Mouse (Mus musculus) limb, embryonic 11.5 days (tissue): ENCODE results near the gene Esyt2. TPM values are rescaled to one million over a fixed set of nuclear protein-coding genes. Genes with fewer than 3 reads are reported as not detected.

Experiments used
- ATAC-seq: fragments of 200-750 bp; cut with Nextera tagmentation; 2 replicates; pipeline ENCODE4 v1.8.0; 2017; ENCODE audit warnings: low read depth; ENCODE audit not compliant: insufficient number of reproducible peaks, low FRiP score, low TSS enrichment
- DNase-seq: peaks from one replicate; pipeline ENCODE4 v3.0.0-alpha.2; 2015; ENCODE audit warnings: low spot score
- H3K27ac ChIP-seq: fragments of 300-500 bp; sonication (generic); replicated peaks from 2 replicates; pipeline ENCODE4 v1.5.1; 2014; ENCODE audit warnings: low read depth, mild to moderate bottlenecking, low read length
- H3K27me3 ChIP-seq: fragments of 300-500 bp; sonication (generic); 2 replicates; pipeline ENCODE4 v1.6.1; 2014; ENCODE audit warnings: mild to moderate bottlenecking, low read length, mixed read lengths; ENCODE audit not compliant: control insufficient read depth, insufficient read depth
- H3K36me3 ChIP-seq: fragments of 300-500 bp; sonication (generic); 2 replicates; pipeline ENCODE4 v1.6.1; 2014; ENCODE audit warnings: mild to moderate bottlenecking, low read length, moderate library complexity, mixed read lengths; ENCODE audit not compliant: control insufficient read depth, insufficient read depth
- H3K4me1 ChIP-seq: fragments of 300-500 bp; sonication (generic); 2 replicates; pipeline ENCODE4 v1.6.1; 2014; ENCODE audit warnings: low read length, mixed read lengths; ENCODE audit not compliant: control insufficient read depth, insufficient read depth
- H3K4me2 ChIP-seq: fragments of 300-500 bp; sonication (generic); 2 replicates; pipeline ENCODE4 v1.6.1; 2014; ENCODE audit warnings: low read depth, mild to moderate bottlenecking, moderate library complexity; ENCODE audit not compliant: severe bottlenecking
- H3K4me3 ChIP-seq: fragments of 300-500 bp; sonication (generic); 2 replicates; pipeline ENCODE4 v1.5.1; 2014; ENCODE audit warnings: low read depth, low read length
- H3K9ac ChIP-seq: fragments of 300-500 bp; sonication (generic); 2 replicates; pipeline ENCODE4 v1.6.1; 2014; ENCODE audit warnings: mild to moderate bottlenecking, low read length
- H3K9me3 ChIP-seq: fragments of 300-500 bp; sonication (generic); 2 replicates; pipeline ENCODE4 v1.6.1; 2016; ENCODE audit warnings: low read length; ENCODE audit not compliant: control insufficient read depth
- WGBS: fragments of 180-500 bp; shearing (Covaris S2); extraction: QIAGEN DNeasy Blood & Tissue Kit; methylation state at CpG from one replicate; pipeline ENCODE4 v1.1.7; 2014; 5-methylcytosine and 5-hydroxymethylcytosine counted together
- polyA plus RNA-seq: library from polyadenylated mRNA; unstranded; fragments of >200 nt; fragmentation: Nextera tagmentation; extraction: Ambion mirVana; gene quantifications from 2 replicates; pipeline ENCODE4 v1.2.1, GENCODE M21; 2014

Esyt2 gene
- polyA plus RNA-seq, 1 experiment from 2014 or later, result 18.7 TPM

DNA sequence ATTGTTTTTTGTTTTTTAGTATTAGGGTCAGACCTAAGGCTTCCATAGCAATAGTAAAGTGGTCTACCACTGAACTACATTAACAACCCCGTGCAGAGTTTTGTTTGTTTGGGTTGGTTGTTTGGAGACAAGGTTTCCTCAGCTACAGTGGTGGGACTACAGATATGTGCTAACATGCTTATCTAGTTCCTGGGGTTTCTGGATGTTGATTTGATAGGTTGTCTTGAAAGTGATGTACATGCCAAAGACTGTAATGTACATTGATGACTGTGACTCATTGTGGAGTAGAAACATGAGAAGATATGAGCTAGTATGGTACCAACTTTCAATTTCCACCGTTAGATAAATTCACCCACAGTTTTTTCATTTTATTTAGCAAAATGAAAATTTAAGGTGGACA, 2.5 kb downstream of the Esyt2 start:
- Histone ChIP-seq H3K9ac (no peak overlapping the region), H3K4me1 (0 out of 2 replicates have a peak, but pooled peaks cover 2% of the 10 kb centered on the region), H3K27ac (no peak overlapping the region), H3K27me3 (no peaks in the 10 kb centered on the region), H3K9me3 (no peaks in the 10 kb centered on the region), H3K4me3 (no peak overlapping the region), H3K36me3 (no peaks in the 10 kb centered on the region), H3K4me2 (no peak overlapping the region)
- no peak for ATAC-seq
- 90% methylated on average over 2 of the region's 2 CpGs for WGBS
- DNase-seq, result no peak

DNA sequence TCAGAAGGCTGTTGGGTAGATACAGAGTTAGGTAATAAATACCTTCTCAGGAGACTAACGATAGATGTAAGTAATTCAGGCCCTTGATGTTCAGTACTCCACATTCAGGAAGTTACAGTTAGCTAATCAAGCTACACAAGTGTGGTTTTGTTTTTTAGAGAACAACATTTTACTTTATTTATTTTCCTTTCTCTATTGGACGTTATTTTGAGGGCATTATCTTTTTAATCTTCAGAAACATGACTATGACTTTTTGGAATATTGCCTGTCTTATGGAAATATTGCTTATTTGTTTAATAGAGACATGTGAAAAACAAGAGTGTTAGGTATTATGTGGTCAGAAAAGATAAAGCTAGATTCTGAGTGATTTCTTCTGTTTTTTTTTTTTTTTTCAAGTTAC, 12.2 kb downstream of the Esyt2 start:
- H3K27ac ChIP-seq, result no peak overlapping the region
- no peaks in the 10 kb centered on the region for H3K4me1 ChIP-seq
- no peaks in the 10 kb centered on the region for H3K36me3 ChIP-seq
- DNase-seq (no peak), ATAC-seq (no peak)
- no peaks in the 10 kb centered on the region for H3K9me3 ChIP-seq
- H3K4me2 ChIP-seq, result no peak overlapping the region
- H3K9ac ChIP-seq, result no peak overlapping the region
- H3K27me3 ChIP-seq, result no peaks in the 10 kb centered on the region
- 80% methylated on average over 2 of the region's 2 CpGs for WGBS
- no peak overlapping the region for H3K4me3 ChIP-seq

DNA sequence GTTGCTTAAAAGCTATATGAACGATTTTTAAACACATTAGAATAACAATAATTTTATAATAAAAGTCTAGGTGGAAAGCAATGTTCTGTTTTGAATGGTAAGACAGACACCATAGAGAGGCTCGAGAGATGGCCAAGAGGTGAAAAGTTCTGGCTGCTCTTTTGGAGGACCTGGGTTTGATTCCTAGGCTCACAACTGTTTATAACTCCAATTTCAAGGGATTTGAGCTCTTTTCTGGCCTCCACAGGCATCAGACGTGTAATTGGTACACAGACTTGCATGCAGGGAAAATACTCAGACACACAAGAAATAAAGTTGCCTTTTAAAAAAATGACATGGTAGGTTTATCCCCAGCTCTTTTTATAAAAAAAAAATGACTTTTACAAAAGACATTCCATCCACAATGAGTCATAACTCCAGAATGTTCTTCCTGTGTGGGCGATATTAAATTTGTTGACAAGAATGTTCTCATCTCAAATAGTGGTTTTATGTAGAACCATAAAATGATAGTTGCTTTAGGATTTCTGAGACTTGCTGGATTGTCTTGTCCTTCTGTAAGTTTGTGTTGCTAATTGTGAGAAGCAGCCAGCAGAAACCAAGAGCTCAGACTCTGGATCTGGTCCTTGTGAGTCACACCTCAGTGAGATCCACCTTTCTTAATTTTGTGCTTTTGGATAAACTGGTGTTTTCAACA, 12.8 kb downstream of the Esyt2 start:
- H3K9me3 ChIP-seq, result no peaks in the 10 kb centered on the region
- H3K4me2 ChIP-seq, result no peak overlapping the region
- H3K27ac ChIP-seq, result no peak overlapping the region
- H3K36me3 ChIP-seq, result no peaks in the 10 kb centered on the region
- ATAC-seq (no peak), DNase-seq (no peak)
- no peaks in the 10 kb centered on the region for H3K4me1 ChIP-seq
- no peak overlapping the region for H3K4me3 ChIP-seq
- H3K27me3 ChIP-seq, result no peaks in the 10 kb centered on the region
- no peak overlapping the region for H3K9ac ChIP-seq
- 79% methylated on average over 4 of the region's 4 CpGs for WGBS

DNA sequence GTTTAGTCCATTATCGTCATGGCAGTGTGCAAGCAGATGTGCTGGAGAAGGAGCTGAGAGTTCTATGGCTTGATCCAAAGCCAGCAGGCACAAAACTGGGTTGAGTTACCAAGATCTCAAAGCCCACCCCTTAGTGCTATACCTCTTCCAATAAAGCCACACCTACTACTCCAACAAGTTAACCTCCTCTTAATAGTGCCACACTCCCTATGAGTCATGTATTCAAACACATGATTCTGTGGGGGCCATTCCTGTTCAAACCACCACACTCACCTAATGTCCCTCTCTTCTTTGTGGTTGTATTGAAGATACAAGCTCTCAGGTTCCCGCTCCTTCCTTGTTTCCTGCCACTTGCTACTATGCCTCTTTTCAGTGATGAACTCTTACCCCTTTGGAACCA, 18.9 kb downstream of the Esyt2 start:
- Histone ChIP-seq H3K4me3 (no peak overlapping the region), H3K4me1 (no peaks in the 10 kb centered on the region), H3K9me3 (no peaks in the 10 kb centered on the region), H3K4me2 (no peak overlapping the region), H3K9ac (no peak overlapping the region), H3K27me3 (no peaks in the 10 kb centered on the region), H3K27ac (no peak overlapping the region), H3K36me3 (no peaks in the 10 kb centered on the region)
- DNase-seq (no peak), ATAC-seq (no peak)
- 87% methylated on average over 2 of the region's 2 CpGs for WGBS

DNA sequence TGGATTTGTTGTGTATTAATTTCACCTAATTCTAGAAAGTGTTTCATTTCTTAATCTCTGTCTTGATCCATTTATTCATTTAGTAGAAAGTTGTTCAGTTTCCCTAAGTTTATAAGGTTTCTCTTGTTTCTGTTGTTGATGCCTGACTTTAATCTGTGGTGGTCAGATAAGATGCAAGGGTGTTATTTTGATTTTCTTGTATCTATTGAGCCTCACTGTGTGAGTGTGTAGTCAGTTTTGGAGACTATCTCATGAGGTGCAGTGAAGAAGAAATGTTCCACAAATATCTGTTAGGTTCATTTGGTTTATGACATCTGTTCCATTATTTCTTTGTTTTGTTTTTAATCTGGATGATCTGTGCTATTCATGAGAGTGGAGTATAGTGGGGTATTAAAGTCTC, 21.2 kb downstream of the Esyt2 start:
- DNase-seq (no peak), ATAC-seq (no peak)
- Histone ChIP-seq H3K27ac (no peak overlapping the region), H3K4me2 (no peak overlapping the region), H3K27me3 (no peaks in the 10 kb centered on the region), H3K9me3 (no peaks in the 10 kb centered on the region), H3K4me1 (no peaks in the 10 kb centered on the region), H3K36me3 (no peaks in the 10 kb centered on the region), H3K4me3 (no peak overlapping the region), H3K9ac (no peak overlapping the region)

DNA sequence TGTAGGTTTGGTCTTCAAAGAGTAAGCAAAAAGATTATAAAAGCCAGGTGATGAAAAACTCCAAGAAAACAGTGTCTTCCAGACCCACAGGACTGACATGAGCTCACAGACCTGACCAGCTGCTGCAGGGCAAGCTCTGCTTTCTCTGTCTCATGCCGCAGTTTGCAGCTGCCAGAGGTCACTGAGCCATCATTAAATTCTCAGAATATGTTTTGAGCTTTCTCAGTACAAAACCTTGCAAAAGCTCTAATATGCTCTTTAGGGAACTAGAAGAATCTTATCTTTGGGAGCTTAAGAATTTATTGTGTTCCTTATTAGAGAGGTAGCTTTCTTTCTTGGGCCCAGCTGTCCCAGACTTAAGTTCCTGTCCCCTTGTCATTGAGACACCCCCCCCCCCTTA, 25.0 kb downstream of the Esyt2 start:
- Histone ChIP-seq H3K4me3 (no peak overlapping the region), H3K27ac (no peak overlapping the region), H3K9me3 (no peaks in the 10 kb centered on the region), H3K4me1 (no peaks in the 10 kb centered on the region), H3K36me3 (no peaks in the 10 kb centered on the region), H3K9ac (no peak overlapping the region), H3K4me2 (no peak overlapping the region), H3K27me3 (no peaks in the 10 kb centered on the region)
- WGBS, result 73% methylated on average over 1 of the region's 1 CpGs
- DNase-seq (no peak), ATAC-seq (no peak)

DNA sequence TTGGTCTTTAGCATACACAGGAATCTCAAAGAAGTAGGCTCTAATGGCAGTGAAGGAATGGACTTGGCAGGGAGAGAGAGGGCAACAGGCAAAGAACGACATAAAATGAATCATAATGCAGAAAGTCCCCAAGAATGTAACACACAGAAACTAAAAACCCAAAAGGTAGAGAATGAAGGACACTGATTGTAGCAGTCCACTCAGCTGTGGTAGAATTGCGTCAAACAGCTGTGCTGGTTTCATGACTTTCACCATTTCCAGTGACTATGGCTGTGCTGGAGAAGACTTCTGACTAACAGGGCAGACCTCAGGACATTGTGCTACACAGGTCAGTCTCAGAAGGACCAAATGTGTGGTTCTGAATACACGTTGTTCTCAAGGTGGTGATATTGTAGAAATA, 26.9 kb downstream of the Esyt2 start:
- Histone ChIP-seq H3K9ac (no peak overlapping the region), H3K4me1 (no peaks in the 10 kb centered on the region)
- ATAC-seq, result no peak

DNA sequence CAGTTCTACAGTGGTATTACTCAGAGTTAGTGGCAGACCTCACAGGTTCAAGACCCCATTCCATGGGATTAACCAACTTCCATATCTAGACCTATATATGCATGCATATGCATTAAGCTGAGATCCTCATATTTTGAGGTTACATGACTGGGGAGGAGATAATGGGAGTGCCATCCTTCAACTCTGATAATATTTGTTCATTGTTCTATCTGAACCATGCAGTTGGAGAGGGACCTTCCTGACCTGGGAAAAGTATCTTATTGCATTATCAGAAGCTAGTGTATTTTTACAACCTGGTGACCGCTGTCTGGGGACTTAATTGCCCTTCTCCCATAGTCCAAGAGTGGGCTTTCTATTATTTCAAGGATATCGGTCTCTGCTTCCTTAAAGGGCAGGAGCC, 27.6 kb downstream of the Esyt2 start:
- Histone ChIP-seq H3K4me1 (no peaks in the 10 kb centered on the region), H3K27ac (no peak overlapping the region), H3K36me3 (no peaks in the 10 kb centered on the region), H3K27me3 (no peaks in the 10 kb centered on the region), H3K4me3 (no peak overlapping the region), H3K9me3 (no peaks in the 10 kb centered on the region), H3K9ac (no peak overlapping the region), H3K4me2 (no peak overlapping the region)
- DNase-seq (no peak), ATAC-seq (no peak)
- 72% methylated on average over 2 of the region's 2 CpGs for WGBS

More for the DNA sequence above, 26.9 kb downstream of the Esyt2 start:
- no peak overlapping the region for H3K4me3 ChIP-seq
- no peaks in the 10 kb centered on the region for H3K9me3 ChIP-seq
- no peak overlapping the region for H3K4me2 ChIP-seq
- no peak for DNase-seq
- 88% methylated on average over 3 of the region's 3 CpGs for WGBS
- no peaks in the 10 kb centered on the region for H3K36me3 ChIP-seq
- H3K27ac ChIP-seq, result no peak overlapping the region
- no peaks in the 10 kb centered on the region for H3K27me3 ChIP-seq

DNA sequence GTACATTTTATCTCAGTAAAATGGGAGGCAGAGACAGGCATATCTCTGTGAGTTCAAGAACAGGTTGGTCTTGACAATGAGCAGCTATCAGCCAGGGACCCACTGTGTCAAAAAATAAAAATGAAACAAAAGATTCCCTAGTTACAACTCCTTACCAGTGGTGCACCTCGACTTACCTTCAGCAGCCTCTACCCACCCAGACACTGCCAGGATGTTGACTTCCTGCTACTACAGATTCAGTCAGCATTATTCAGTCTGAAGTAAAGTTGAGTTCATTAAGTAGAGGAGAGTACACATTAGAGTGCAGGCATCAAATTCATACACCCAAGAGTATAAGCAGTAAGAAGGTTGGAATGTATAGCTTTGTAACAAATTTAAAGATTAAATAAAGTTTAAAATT, 32.8 kb downstream of the Esyt2 start:
- no peaks in the 10 kb centered on the region for H3K9me3 ChIP-seq
- ATAC-seq (no peak), DNase-seq (no peak)
- WGBS, result 88% methylated on average over 1 of the region's 1 CpGs
- no peak overlapping the region for H3K27ac ChIP-seq
- no peak overlapping the region for H3K4me2 ChIP-seq
- no peak overlapping the region for H3K4me3 ChIP-seq
- H3K27me3 ChIP-seq, result no peaks in the 10 kb centered on the region
- H3K36me3 ChIP-seq, result no peaks in the 10 kb centered on the region
- no peaks in the 10 kb centered on the region for H3K4me1 ChIP-seq
- H3K9ac ChIP-seq, result no peak overlapping the region
